Comparison of ENCODE assay signal across 8 mouse cellular contexts in genomic region chr15:96709491-96710351, GRCm38 (mm10). TPM values are rescaled to one million over a fixed set of nuclear protein-coding genes. Genes with fewer than 3 reads are reported as not detected.
DNase-seq lines count a peak whose midpoint lies in the region; ATAC-seq lines count a peak whose summit lies in the region.

No protein-coding gene starts in this region.

- H3K36me3 ChIP-seq in hindbrain, embryonic 13.5 days, result no peaks in the 10 kb centered on the region

- peak overlapping the region; percentile 62 for H3K4me3 ChIP-seq in hindbrain, embryonic 13.5 days

- H3K9ac ChIP-seq in hindbrain, embryonic 13.5 days, result peak overlapping the region; percentile 85

- DNase-seq in NIH3T3 (ENCODE audit: low read depth), result peak; percentile 98
- peak; percentile 98 to 99 for DNase-seq in cerebellum, postnatal 10 days
- DNase-seq in frontal cortex, postnatal 10 days (ENCODE audit: low spot score in 2 of 2), result peak; percentile 96 to 99
- peak; percentile 96 to 97 for DNase-seq in layer of hippocampus, postnatal 25 days (ENCODE audit: extremely low spot score in 1 of 2, low spot score in 1 of 2)
- DNase-seq in lung, postnatal 25 days (ENCODE audit: low spot score), result peak; percentile 98
- peak; percentile 99 for DNase-seq in retina, embryonic 14.5 days (ENCODE audit: low spot score)
- DNase-seq in thymus, postnatal 4 days, result peak; percentile 100

- H3K9me3 ChIP-seq in hindbrain, embryonic 13.5 days, result no peaks in the 10 kb centered on the region

- whole genome bisulfite sequencing in hindbrain, embryonic 13.5 days, result under 1% methylated on average over 78 of the region's 80 CpGs

- H3K4me2 ChIP-seq in hindbrain, embryonic 13.5 days, result peak overlapping the region; percentile 75

- H3K27me3 ChIP-seq in hindbrain, embryonic 13.5 days, result no peaks in the 10 kb centered on the region

- H3K4me1 ChIP-seq in hindbrain, embryonic 13.5 days (replicated peaks), result peaks cover 19% of the 10 kb centered on the region

- peak; percentile 94 for ATAC-seq in hindbrain, embryonic 13.5 days (ENCODE audit: low FRiP score)

- peak overlapping the region; percentile 97 for H3K27ac ChIP-seq in hindbrain, embryonic 13.5 days

RNA-seq across cellular contexts. Expression of gene Slc38a2, which starts 10.2 kb away (rescaled TPM):
- 133 TPM in 2 replicates for polyA plus RNA-seq in hindbrain, embryonic 13.5 days (2015; fragmentation: Nextera tagmentation; extraction: Ambion mirVana)
- 10 to 100 TPM; 63.3 to 78.4 TPM for total RNA-seq in layer of hippocampus, postnatal 25 days (2021)

Comparison
In these comparisons a context has a peak if more than half of its experiments do, and no peak if none do; other contexts are left out.
1. Peak in every context shown above with its lines: DNase-seq, ATAC-seq, H3K4me3 ChIP-seq and H3K27ac ChIP-seq.